Mouse (Mus musculus): ENCODE data around the gene Hscb.

Hscb gene

DNA sequence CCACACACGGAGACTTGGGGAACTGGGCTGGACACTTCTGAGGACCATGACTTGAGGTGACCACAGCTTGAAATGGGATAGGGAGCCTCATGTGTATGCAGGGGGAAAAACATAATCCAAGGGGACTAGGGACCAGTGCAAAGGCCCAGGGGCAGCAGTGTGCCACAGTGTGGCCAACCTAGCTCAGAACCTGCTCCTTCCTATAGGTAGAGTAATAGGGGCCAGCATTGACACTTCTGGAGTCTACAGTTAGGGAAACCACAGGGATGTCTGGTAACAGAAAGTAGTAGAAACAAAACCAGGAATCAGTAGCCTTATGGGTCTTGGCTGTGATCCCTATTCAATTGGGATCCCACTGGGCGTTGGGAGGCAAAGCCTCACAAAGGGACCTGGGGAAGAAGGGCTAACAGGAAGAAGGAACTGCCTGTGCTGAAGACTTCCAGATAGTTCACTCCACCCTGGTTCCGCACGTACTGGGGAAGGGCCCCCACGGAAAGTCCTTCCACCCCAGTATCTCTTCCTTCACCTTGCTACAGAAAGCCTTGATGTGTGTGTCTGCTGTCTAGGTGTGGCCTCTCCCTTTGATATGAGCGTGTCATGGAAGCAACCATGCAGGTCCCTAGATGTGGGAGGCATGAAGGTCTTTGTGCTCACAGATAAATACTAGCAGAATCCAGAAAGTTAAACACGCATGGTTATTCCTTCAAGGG is 57.9 kb downstream of the Hscb start:
- DNase-seq (ENCODE audit: low read depth in 1 of 2, low spot score in 2 of 2): no peak

DNA sequence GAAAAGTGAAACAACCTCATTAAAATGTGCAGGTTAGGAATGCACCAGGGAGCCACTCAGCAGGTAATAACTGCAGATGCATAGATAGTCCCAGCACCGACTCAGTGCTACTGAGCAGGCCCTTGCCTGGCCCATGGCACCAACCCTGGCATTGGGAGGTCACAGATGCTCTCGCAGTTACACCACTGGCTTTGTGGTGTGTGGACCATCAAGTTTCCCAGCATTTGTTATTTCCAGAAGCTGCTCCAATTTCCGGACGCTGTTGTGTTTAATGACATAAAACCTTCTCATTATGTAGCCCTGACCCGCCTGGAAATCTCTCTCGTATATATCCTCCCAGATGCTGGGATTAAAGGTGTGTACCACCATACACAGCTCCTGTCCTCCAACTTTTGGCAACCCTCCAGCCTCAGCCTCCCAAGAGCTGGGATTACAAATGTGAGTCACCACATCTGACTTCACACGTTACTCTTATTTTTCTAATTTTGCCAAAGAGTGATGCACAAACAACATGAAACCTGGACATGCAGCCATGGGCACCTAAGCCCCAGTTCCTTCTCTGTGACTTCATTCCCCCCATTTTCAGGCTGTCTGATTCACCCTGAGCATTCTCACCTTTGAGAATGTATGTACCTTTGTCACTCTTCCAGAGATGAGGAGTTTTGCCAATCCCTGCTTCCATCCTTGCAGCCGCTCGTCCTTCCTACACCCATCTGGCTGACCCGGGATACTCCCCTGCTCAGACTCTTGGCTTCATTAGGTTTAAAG is 58.6 kb downstream of the Hscb start:
- DNase-seq (ENCODE audit: low read depth in 1 of 2, low spot score in 2 of 2): no peak

DNA sequence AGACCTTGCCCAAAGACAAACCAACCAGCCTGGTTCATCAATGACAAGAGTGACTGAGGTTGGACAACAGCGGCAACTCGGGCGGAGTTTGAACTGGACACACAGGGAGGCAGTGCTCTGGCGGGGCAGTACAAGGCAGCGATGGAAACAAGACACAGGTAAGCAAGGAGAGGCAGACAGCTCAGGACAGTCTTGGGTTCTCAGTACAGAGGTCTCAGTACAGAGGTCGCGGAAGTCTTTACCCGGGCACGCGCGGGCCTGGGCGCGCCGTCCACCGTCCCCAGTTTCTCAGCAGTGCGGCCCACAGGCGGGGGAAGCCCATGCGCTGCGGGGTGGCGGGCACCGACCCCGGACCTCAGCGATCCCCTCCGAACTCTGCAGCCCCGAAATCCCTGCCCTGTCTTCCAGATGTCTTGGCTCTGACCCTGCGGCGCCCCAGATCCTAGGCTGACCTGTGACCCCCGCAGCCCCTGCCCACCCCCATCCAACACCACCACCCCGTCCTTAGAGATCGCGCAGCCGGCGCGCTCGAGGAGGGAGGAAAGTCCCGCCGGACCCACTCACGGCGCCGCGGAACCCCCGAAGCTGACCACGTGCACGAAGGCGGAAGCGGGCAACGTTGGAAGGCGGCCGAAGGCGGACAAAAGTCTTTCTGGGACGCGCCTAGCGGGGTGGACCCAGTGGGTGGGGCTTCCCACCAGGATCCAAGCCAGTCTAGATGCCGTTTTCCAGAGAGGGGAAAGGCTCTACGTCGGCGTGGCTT is 59.4 kb downstream of the Hscb start, which contains the start of gene Pus1:
Pus1 (minus strand) TSS at position 662 of the 763 bp plus-strand sequence.
- DNase-seq (ENCODE audit: low read depth in 1 of 2, low spot score in 2 of 2): peak; percentile 62 to 79

DNA sequence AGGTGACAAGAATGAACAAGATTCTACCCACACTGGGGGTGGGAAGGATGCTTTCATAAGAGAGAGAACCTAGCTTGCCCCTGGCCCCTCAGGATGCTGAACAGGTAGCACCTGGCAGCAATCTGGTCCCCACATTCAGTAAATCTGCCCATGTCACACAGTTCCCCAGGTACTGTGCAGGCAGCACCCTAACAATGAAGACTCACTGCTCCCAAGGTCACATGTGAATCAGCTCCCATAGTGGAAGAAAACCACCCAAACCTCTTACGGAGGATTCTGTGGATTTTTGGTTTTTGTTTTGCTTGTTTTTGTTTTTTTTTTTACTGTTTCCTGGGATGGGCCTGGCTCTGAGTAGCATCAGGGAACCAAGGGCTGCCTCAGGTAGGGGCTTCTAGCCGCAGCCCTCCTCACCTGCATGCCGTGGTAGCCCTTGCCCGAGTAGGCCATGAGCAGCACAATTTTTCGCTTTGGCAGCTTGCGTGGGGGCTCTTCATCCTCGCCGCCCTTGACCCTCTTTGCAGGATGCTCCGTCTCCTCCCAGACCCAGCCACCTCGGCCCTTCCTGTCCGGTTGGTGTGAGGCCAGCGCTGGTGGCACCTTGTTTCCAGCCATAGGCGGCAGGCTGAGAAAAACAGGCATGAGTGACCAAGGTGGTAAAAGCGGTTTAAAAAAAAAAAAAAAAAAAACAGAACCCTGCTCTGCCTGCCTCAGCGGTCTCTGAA is 60.1 kb downstream of the Hscb start:
- no peak for DNase-seq (ENCODE audit: low read depth in 1 of 2, low spot score in 2 of 2)
